In the genomic region with DNA sequence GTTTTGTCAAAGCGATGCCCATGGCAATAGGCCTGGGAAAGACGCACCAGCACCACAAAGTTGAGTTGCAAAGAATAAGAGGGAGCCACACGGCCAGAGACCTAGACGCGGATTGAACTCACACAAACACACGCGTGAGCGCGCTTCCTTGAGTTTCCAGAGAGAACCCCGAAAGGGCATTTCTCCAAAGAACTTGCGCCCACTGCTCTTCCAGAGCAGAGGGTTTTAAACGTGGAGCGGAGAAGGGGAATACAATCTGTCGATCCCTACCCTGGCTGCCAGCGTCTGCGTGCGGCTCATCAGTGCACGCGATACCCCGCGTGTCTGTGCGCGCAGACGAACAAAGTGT, we compare ENCODE assay signal across 10 mouse cellular contexts. TPM values are rescaled to one million over a fixed set of nuclear protein-coding genes. Genes with fewer than 3 reads are reported as not detected.
DNase-seq lines count a peak whose midpoint lies in the region; ATAC-seq lines count a peak whose summit lies in the region.
"Had no signal": no experiment of that assay in that cellular context is flagged by ENCODE, and none has a peak within 500 bp of the region (broad histone marks: within the 10 kb centered on the region; RNA-seq: fewer than 3 reads in every experiment).

No protein-coding gene starts in this region.

- WGBS in heart, embryonic 15.5 days, result 1% methylated on average over 24 of the region's 24 CpGs
- under 1% methylated on average over 24 of the region's 24 CpGs for WGBS in embryonic facial prominence, embryonic 10.5 days
- WGBS in intestine, embryonic 14.5 days, result under 1% methylated on average over 24 of the region's 24 CpGs
- under 1% methylated on average over 24 of the region's 24 CpGs for WGBS in neural tube, embryonic 11.5 days

- intact Hi-C loops in heart, postnatal 10 days (cut with DNase I), result no loop called here

- peak overlapping the region; percentile 47 for H3K4me3 ChIP-seq in heart, embryonic 15.5 days
- H3K4me3 ChIP-seq in embryonic facial prominence, embryonic 10.5 days, result peak overlapping the region; percentile 63
- peak overlapping the region; percentile 24; the same call in 1 of the 2 replicates for H3K4me3 ChIP-seq in intestine, embryonic 14.5 days (ENCODE audit: low read depth, low read length)
- H3K4me3 ChIP-seq in neural tube, embryonic 11.5 days (ENCODE audit: low read depth, low read length), result peak overlapping the region; percentile 29

- peaks cover 31% of the 10 kb centered on the region for H3K4me1 ChIP-seq in heart, embryonic 15.5 days (replicated peaks)
- peaks cover 35% of the 10 kb centered on the region for H3K4me1 ChIP-seq in embryonic facial prominence, embryonic 10.5 days
- no peaks in the 10 kb centered on the region for H3K4me1 ChIP-seq in intestine, embryonic 14.5 days (replicated peaks; ENCODE audit: control insufficient read depth, insufficient read depth, low read length)
- 0 out of 2 replicates have a peak, but pooled peaks cover 4% of the 10 kb centered on the region for H3K4me1 ChIP-seq in neural tube, embryonic 11.5 days (ENCODE audit: control insufficient read depth, insufficient read depth, low read length)

- ATAC-seq in heart, embryonic 15.5 days (replicated peaks; ENCODE audit: insufficient number of reproducible peaks, insufficient read depth, low FRiP score, low read depth), result no peak
- no peak for ATAC-seq in intestine, embryonic 14.5 days (replicated peaks; ENCODE audit: low FRiP score, low TSS enrichment, low read depth)
- ATAC-seq in neural tube, embryonic 11.5 days (ENCODE audit: insufficient read depth, low FRiP score, low TSS enrichment), result no peak

- DNase-seq in heart, postnatal 10 days, result no peak
- DNase-seq in embryonic facial prominence, embryonic 10.5 days (ENCODE audit: low spot score), result peak; percentile 63
- peak; percentile 70 for DNase-seq in intestine, embryonic 14.5 days (ENCODE audit: low spot score)
- peak; percentile 60 for DNase-seq in neural tube, embryonic 11.5 days (ENCODE audit: low spot score)
- no peak for DNase-seq in layer of hippocampus, adult 9-11 months
- DNase-seq in adrenal gland, adult 18-20 months (ENCODE audit: low spot score in 2 of 2), result no peak
- no peak for DNase-seq in kidney, adult 8-10 months

- no peaks in the 10 kb centered on the region for H3K36me3 ChIP-seq in heart, embryonic 15.5 days
- H3K36me3 ChIP-seq in embryonic facial prominence, embryonic 10.5 days (replicated peaks), result no peaks in the 10 kb centered on the region
- H3K36me3 ChIP-seq in intestine, embryonic 14.5 days (ENCODE audit: control insufficient read depth, insufficient read depth, low read length), result no peaks in the 10 kb centered on the region
- no peaks in the 10 kb centered on the region for H3K36me3 ChIP-seq in neural tube, embryonic 11.5 days (ENCODE audit: control insufficient read depth, insufficient read depth, low read length)

- H3K4me2 ChIP-seq in heart, embryonic 15.5 days, result peak overlapping the region; percentile 78
- H3K4me2 ChIP-seq in intestine, embryonic 14.5 days (ENCODE audit: low read length), result peak overlapping the region; percentile 51
- H3K4me2 ChIP-seq in neural tube, embryonic 11.5 days (ENCODE audit: low read depth), result peak overlapping the region; percentile 55

- H3K9me3 ChIP-seq in heart, embryonic 15.5 days (replicated peaks), result no peaks in the 10 kb centered on the region
- no peaks in the 10 kb centered on the region for H3K9me3 ChIP-seq in embryonic facial prominence, embryonic 10.5 days
- H3K9me3 ChIP-seq in intestine, embryonic 14.5 days (ENCODE audit: control insufficient read depth, low read length), result no peaks in the 10 kb centered on the region
- H3K9me3 ChIP-seq in neural tube, embryonic 11.5 days (ENCODE audit: control insufficient read depth, low read length), result no peaks in the 10 kb centered on the region

- no peak overlapping the region for H3K9ac ChIP-seq in heart, embryonic 15.5 days
- H3K9ac ChIP-seq in intestine, embryonic 14.5 days (ENCODE audit: low read length), result no peak overlapping the region
- no peak overlapping the region for H3K9ac ChIP-seq in neural tube, embryonic 11.5 days (ENCODE audit: low read length)

- H3K27me3 ChIP-seq in heart, embryonic 15.5 days, result peaks cover 94% of the 10 kb centered on the region
- peaks cover 98% of the 10 kb centered on the region for H3K27me3 ChIP-seq in embryonic facial prominence, embryonic 10.5 days (replicated peaks; ENCODE audit: low read depth, poor library complexity, severe bottlenecking)
- peaks cover 98% of the 10 kb centered on the region for H3K27me3 ChIP-seq in intestine, embryonic 14.5 days (replicated peaks; ENCODE audit: control insufficient read depth, insufficient read depth, low read length)
- peaks cover 89% of the 10 kb centered on the region for H3K27me3 ChIP-seq in neural tube, embryonic 11.5 days (ENCODE audit: control insufficient read depth, insufficient read depth, low read length)
- H3K27me3 ChIP-seq: CH12.LX had no signal

- H3K27ac ChIP-seq in heart, embryonic 15.5 days, result no peak overlapping the region
- H3K27ac ChIP-seq in embryonic facial prominence, embryonic 10.5 days (replicated peaks), result peak overlapping the region; percentile 84
- H3K27ac ChIP-seq in intestine, embryonic 14.5 days (ENCODE audit: low read depth), result no peak overlapping the region
- no peak overlapping the region for H3K27ac ChIP-seq in neural tube, embryonic 11.5 days (ENCODE audit: low read depth, low read length)

RNA-seq across cellular contexts. Expression of a gene that starts 0.9 kb away (rescaled TPM):
- not detected in 2 replicates for polyA plus RNA-seq in heart, embryonic 15.5 days (2015; fragmentation: Nextera tagmentation; extraction: Ambion mirVana)
- not detected for total RNA-seq in heart, postnatal 10 days (2021)
- polyA plus RNA-seq in embryonic facial prominence, embryonic 10.5 days (2016; fragmentation: Nextera tagmentation; extraction: Ambion mirVana), result 6.1 and 7.2 TPM in 2 replicates
- not detected in 2 replicates for polyA plus RNA-seq in intestine, embryonic 14.5 days (2014; fragmentation: Nextera tagmentation; extraction: Ambion mirVana)
- polyA plus RNA-seq in neural tube, embryonic 11.5 days (2014; fragmentation: Nextera tagmentation; extraction: Ambion mirVana), result not detected in 2 replicates
- not detected for total RNA-seq in adrenal gland, adult 18-20 months (2021)
- total RNA-seq: CH12.LX; gastrocnemius, adult 8-10 months had no signal

Comparison
In these comparisons a context has a peak if more than half of its experiments do, and no peak if none do; other contexts are left out.
1. DNase-seq: peak in embryonic facial prominence, embryonic 10.5 days (single experiment), intestine, embryonic 14.5 days (single experiment) and neural tube, embryonic 11.5 days (single experiment); none in heart, postnatal 10 days (0 of 2), layer of hippocampus, adult 9-11 months (single experiment), adrenal gland, adult 18-20 months (0 of 2) and kidney, adult 8-10 months (0 of 2).
2. Peak in every context shown above with its lines, with median percentiles within 50 percentile points of each other: H3K4me2 ChIP-seq and H3K4me3 ChIP-seq.